Mouse (Mus musculus): ENCODE measurements around the gene Cox6a1. TPM values are rescaled to one million over a fixed set of nuclear protein-coding genes. Genes with fewer than 3 reads are reported as not detected.

Cox6a1 gene
- polyA plus RNA-seq, 1 experiment from 2014 or later, result 1,343 TPM

Other genes starting within 250 kb of the Cox6a1 start
- 20.7 and 22.0 TPM in 2 replicates for gene Acads, start 229.6 kb downstream of the Cox6a1 start, polyA plus RNA-seq (2015; fragmentation: Nextera tagmentation; extraction: Ambion mirVana)
- 31.5 and 36.8 TPM in 2 replicates for gene Unc119b, start 214.0 kb downstream of the Cox6a1 start, polyA plus RNA-seq (2015; fragmentation: Nextera tagmentation; extraction: Ambion mirVana)
- 23.8 and 31.5 TPM in 2 replicates for gene Mlec, start 190.8 kb downstream of the Cox6a1 start, polyA plus RNA-seq (2015; fragmentation: Nextera tagmentation; extraction: Ambion mirVana)
- 6.5 and 11.6 TPM in 2 replicates for gene Cabp1, start 154.6 kb downstream of the Cox6a1 start, polyA plus RNA-seq (2015; fragmentation: Nextera tagmentation; extraction: Ambion mirVana)
- 106 and 107 TPM in 2 replicates for gene Pop5, start 113.1 kb downstream of the Cox6a1 start, polyA plus RNA-seq (2015; fragmentation: Nextera tagmentation; extraction: Ambion mirVana)
- 146 and 180 TPM in 2 replicates for gene Rnf10, start 76.1 kb downstream of the Cox6a1 start, polyA plus RNA-seq (2015; fragmentation: Nextera tagmentation; extraction: Ambion mirVana)
- 61.4 and 62.9 TPM in 2 replicates for gene Coq5, start 69.3 kb downstream of the Cox6a1 start, polyA plus RNA-seq (2015; fragmentation: Nextera tagmentation; extraction: Ambion mirVana)
- gene Dynll1, start 48.0 kb downstream of the Cox6a1 start, polyA plus RNA-seq (2015; fragmentation: Nextera tagmentation; extraction: Ambion mirVana), result 1,172 and 1,268 TPM in 2 replicates
- 105 and 128 TPM in 2 replicates for gene Srsf9, start 21.8 kb downstream of the Cox6a1 start, polyA plus RNA-seq (2015; fragmentation: Nextera tagmentation; extraction: Ambion mirVana)
- gene Gatc, start 7.8 kb downstream of the Cox6a1 start, polyA plus RNA-seq (2015; fragmentation: Nextera tagmentation; extraction: Ambion mirVana), result 32.3 and 45.5 TPM in 2 replicates
- 51.3 and 52.8 TPM in 2 replicates for gene Triap1, start 7.8 kb downstream of the Cox6a1 start, polyA plus RNA-seq (2015; fragmentation: Nextera tagmentation; extraction: Ambion mirVana)
- 23.0 and 44.5 TPM in 2 replicates for gene Msi1, start 80.6 kb upstream of the Cox6a1 start, polyA plus RNA-seq (2015; fragmentation: Nextera tagmentation; extraction: Ambion mirVana)
- gene Pla2g1b, start 117.3 kb upstream of the Cox6a1 start, polyA plus RNA-seq (2015; fragmentation: Nextera tagmentation; extraction: Ambion mirVana), result not detected in 2 replicates
- gene Sirt4, start 135.7 kb upstream of the Cox6a1 start, polyA plus RNA-seq (2015; fragmentation: Nextera tagmentation; extraction: Ambion mirVana), result 24.8 and 26.8 TPM in 2 replicates
- gene Pxn, start 157.7 kb upstream of the Cox6a1 start, polyA plus RNA-seq (2015; fragmentation: Nextera tagmentation; extraction: Ambion mirVana), result 19.1 and 23.9 TPM in 2 replicates
- gene Rplp0, start 210.5 kb upstream of the Cox6a1 start, polyA plus RNA-seq (2015; fragmentation: Nextera tagmentation; extraction: Ambion mirVana), result 814 and 834 TPM in 2 replicates
- 32.2 and 39.3 TPM in 2 replicates for gene Gcn1l1, start 216.3 kb upstream of the Cox6a1 start, polyA plus RNA-seq (2015; fragmentation: Nextera tagmentation; extraction: Ambion mirVana)

Data from hindbrain, embryonic 16.5 days (tissue).